Mouse (Mus musculus) hindbrain, postnatal 0 days (tissue): ENCODE measurements around the gene Cacna2d3. TPM values are rescaled to one million over a fixed set of nuclear protein-coding genes. Genes with fewer than 3 reads are reported as not detected.

ENCODE experiments used
- ATAC-seq: fragments of 200-750 bp; cut with Nextera tagmentation; 2 replicates; pipeline ENCODE4 v1.8.0; 2017; ENCODE audit warnings: mild to moderate bottlenecking, moderate TSS enrichment, moderate library complexity
- DNase-seq: peaks from one replicate; pipeline ENCODE4 v3.0.0-alpha.2; 2015; ENCODE audit warnings: low spot score
- H3K27ac ChIP-seq: fragments of 300-500 bp; sonication (generic); 2 replicates; pipeline ENCODE4 v1.5.1; 2014; ENCODE audit warnings: mild to moderate bottlenecking
- H3K27me3 ChIP-seq: fragments of 300-500 bp; sonication (generic); 2 replicates; pipeline ENCODE4 v1.6.1; 2014; ENCODE audit warnings: low read length, mixed read lengths; ENCODE audit not compliant: insufficient read depth
- H3K36me3 ChIP-seq: fragments of 300-500 bp; sonication (generic); 2 replicates; pipeline ENCODE4 v1.6.1; 2014; ENCODE audit warnings: low read length, mixed read lengths; ENCODE audit not compliant: insufficient read depth
- H3K4me1 ChIP-seq: fragments of 300-500 bp; sonication (generic); 2 replicates; pipeline ENCODE4 v1.6.1; 2014; ENCODE audit warnings: antibody characterized with exemption, low read length, mixed read lengths; ENCODE audit not compliant: insufficient read depth
- H3K4me2 ChIP-seq: fragments of 300-500 bp; sonication (generic); 2 replicates; pipeline ENCODE4 v1.6.1; 2014; ENCODE audit warnings: low read depth, mild to moderate bottlenecking, low read length, moderate library complexity, mixed read lengths
- H3K4me3 ChIP-seq: fragments of 300-500 bp; sonication (generic); 2 replicates; pipeline ENCODE4 v1.5.1; 2014; ENCODE audit warnings: low read length
- H3K9ac ChIP-seq: fragments of 300-500 bp; sonication (generic); replicated peaks from 2 replicates; pipeline ENCODE4 v1.6.1; 2014; ENCODE audit warnings: mild to moderate bottlenecking, low read length, moderate library complexity, mixed read lengths
- H3K9me3 ChIP-seq: fragments of 300-500 bp; sonication (generic); 2 replicates; pipeline ENCODE4 v1.6.1; 2016; ENCODE audit warnings: low read length, mixed read lengths
- CTCF ChIP-seq: IDR thresholded peaks from 2 replicates; pipeline ENCODE4 v1.5.1; 2016; ENCODE audit warnings: antibody characterized with exemption, control low read depth, low read depth
- WGBS: fragments of 180-500 bp; shearing (Covaris S2); extraction: QIAGEN DNeasy Blood & Tissue Kit; methylation state at CpG from one replicate; pipeline ENCODE4 v1.1.7; 2014; 5-methylcytosine and 5-hydroxymethylcytosine counted together
- polyA plus RNA-seq: library from polyadenylated mRNA; unstranded; fragments of >200 nt; fragmentation: Nextera tagmentation; extraction: Ambion mirVana; gene quantifications from 2 replicates; pipeline ENCODE4 v1.2.1, GENCODE M21; 2015
- total RNA-seq: library from RNA; depleted of rRNA; stranded (reverse); fragments of >200 nt; gene quantifications from 2 replicates; pipeline ENCODE4 v1.2.3, GENCODE M21; 2014

Gene Cacna2d3
- total and polyA plus RNA-seq, 2 experiments from 2014 or later: 37.6 to 39.0 TPM

DNA sequence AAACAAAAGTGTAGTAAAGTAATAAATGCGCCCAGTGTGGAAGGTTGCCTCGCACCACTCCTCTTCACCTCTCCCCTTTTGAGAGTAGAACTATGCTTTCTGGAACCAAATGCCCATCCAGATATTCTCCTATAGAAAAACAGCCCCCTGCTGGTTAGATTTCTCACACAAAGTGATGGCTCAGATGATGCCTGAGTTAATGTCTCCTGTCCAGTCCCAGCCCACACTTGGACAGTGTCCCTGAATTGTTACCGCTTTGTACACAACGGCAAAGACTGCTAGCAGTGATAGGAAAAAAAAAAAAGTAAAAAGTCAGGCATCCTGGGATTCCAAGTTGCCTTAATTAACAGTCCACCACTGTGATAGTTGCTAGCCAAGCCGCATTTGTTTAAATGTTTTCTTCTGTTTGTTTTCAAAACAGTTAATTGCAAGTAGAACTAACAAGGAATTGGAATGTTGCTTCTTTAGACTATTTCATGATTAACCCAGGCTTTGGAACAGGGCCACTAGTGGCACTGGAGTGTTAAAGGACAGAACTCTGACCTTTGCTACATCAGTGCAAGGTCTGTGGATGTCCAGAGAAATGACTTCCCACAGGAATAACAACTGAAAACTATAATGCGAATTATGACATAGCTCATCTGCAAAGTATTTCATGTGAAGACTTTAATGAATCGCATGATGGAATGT is 733.3 kb downstream of the Cacna2d3 start:
- Histone ChIP-seq H3K4me1 (no peaks in the 10 kb centered on the region), H3K27ac (no peak overlapping the region), H3K9ac (no peak overlapping the region), H3K9me3 (no peaks in the 10 kb centered on the region), H3K4me2 (no peak overlapping the region), H3K27me3 (no peaks in the 10 kb centered on the region), H3K4me3 (no peak overlapping the region), H3K36me3 (no peaks in the 10 kb centered on the region)
- ATAC-seq: no peak
- DNase-seq: no peak
- WGBS: 79% methylated on average over 7 of the region's 7 CpGs
- TF ChIP-seq CTCF: no peak

GRCm38 (mm10) chr14:28984276-28984675 is 737.4 kb downstream of the Cacna2d3 start:
- WGBS: 84% methylated on average over 2 of the region's 2 CpGs
- Histone ChIP-seq H3K9me3 (no peaks in the 10 kb centered on the region), H3K27me3 (no peaks in the 10 kb centered on the region), H3K4me3 (no peak overlapping the region), H3K27ac (no peak overlapping the region), H3K36me3 (no peaks in the 10 kb centered on the region), H3K9ac (no peak overlapping the region), H3K4me2 (no peak overlapping the region), H3K4me1 (no peaks in the 10 kb centered on the region)
- DNase-seq (no peak), ATAC-seq (no peak)
- TF ChIP-seq CTCF: no peak

- H3K27me3 ChIP-seq: no peaks in the 10 kb centered on the region
- WGBS: 30% methylated on average over 3 of the region's 3 CpGs
- no peak overlapping the region for H3K9ac ChIP-seq
- no peak overlapping the region for H3K27ac ChIP-seq
- no peak for ATAC-seq
- no peaks in the 10 kb centered on the region for H3K9me3 ChIP-seq
- no peaks in the 10 kb centered on the region for H3K36me3 ChIP-seq
- peak; percentile 60 for DNase-seq
- TF ChIP-seq CTCF: peak; percentile 57
- H3K4me3 ChIP-seq: no peak overlapping the region
- no peak overlapping the region for H3K4me2 ChIP-seq
- no peaks in the 10 kb centered on the region for H3K4me1 ChIP-seq
Observed at GRCm38 (mm10) chr14:28980482-28980881, 741.2 kb downstream of the Cacna2d3 start.

GRCm38 (mm10) chr14:28979230-28979629 is 742.4 kb downstream of the Cacna2d3 start:
- Histone ChIP-seq H3K27me3 (no peaks in the 10 kb centered on the region), H3K27ac (no peak overlapping the region), H3K9me3 (no peaks in the 10 kb centered on the region), H3K36me3 (no peaks in the 10 kb centered on the region), H3K9ac (no peak overlapping the region), H3K4me1 (no peaks in the 10 kb centered on the region), H3K4me2 (no peak overlapping the region), H3K4me3 (no peak overlapping the region)
- WGBS: 94% methylated on average over 2 of the region's 2 CpGs
- no peak for DNase-seq
- ATAC-seq: no peak
- no peak for TF ChIP-seq CTCF

GRCm38 (mm10) chr14:28972620-28973019 is 749.0 kb downstream of the Cacna2d3 start:
- DNase-seq: no peak
- no peaks in the 10 kb centered on the region for H3K36me3 ChIP-seq
- no peak overlapping the region for H3K9ac ChIP-seq
- no peaks in the 10 kb centered on the region for H3K4me1 ChIP-seq
- TF ChIP-seq CTCF: no peak
- H3K9me3 ChIP-seq: no peaks in the 10 kb centered on the region
- H3K27ac ChIP-seq: no peak overlapping the region
- WGBS: 53% methylated on average over 5 of the region's 5 CpGs
- H3K4me2 ChIP-seq: no peak overlapping the region
- ATAC-seq: no peak
- H3K27me3 ChIP-seq: no peaks in the 10 kb centered on the region
- no peak overlapping the region for H3K4me3 ChIP-seq

- no peak for TF ChIP-seq CTCF
- DNase-seq: no peak
- Histone ChIP-seq H3K36me3 (no peaks in the 10 kb centered on the region), H3K9me3 (no peaks in the 10 kb centered on the region), H3K4me2 (no peak overlapping the region), H3K27me3 (no peaks in the 10 kb centered on the region), H3K4me3 (no peak overlapping the region), H3K4me1 (no peaks in the 10 kb centered on the region), H3K27ac (no peak overlapping the region), H3K9ac (no peak overlapping the region)
- WGBS: 80% methylated on average over 4 of the region's 4 CpGs
- no peak for ATAC-seq
Observed at GRCm38 (mm10) chr14:28969247-28969646, 752.4 kb downstream of the Cacna2d3 start.

- no peak overlapping the region for H3K27ac ChIP-seq
- no peak for ATAC-seq
- no peaks in the 10 kb centered on the region for H3K27me3 ChIP-seq
- no peaks in the 10 kb centered on the region for H3K36me3 ChIP-seq
- DNase-seq: no peak
- H3K9ac ChIP-seq: no peak overlapping the region
- H3K4me1 ChIP-seq: no peaks in the 10 kb centered on the region
- H3K9me3 ChIP-seq: no peaks in the 10 kb centered on the region
- no peak for TF ChIP-seq CTCF
- no peak overlapping the region for H3K4me2 ChIP-seq
- H3K4me3 ChIP-seq: no peak overlapping the region
Observed at GRCm38 (mm10) chr14:28966881-28967280, 754.8 kb downstream of the Cacna2d3 start.
